Comparison of ENCODE assay signal across 8 mouse cellular contexts in genomic region chr2:118762784-118763148, GRCm38 (mm10). TPM values are rescaled to one million over a fixed set of nuclear protein-coding genes. Genes with fewer than 3 reads are reported as not detected.
DNase-seq lines count a peak whose midpoint lies in the region; ATAC-seq and TF ChIP-seq lines count a peak whose summit lies in the region.

No protein-coding gene starts in this region.

- no peak for DNase-seq in lung, adult 2 months
- DNase-seq in lung, adult 18-20 months = no peak
- DNase-seq in left cerebral cortex, postnatal 10 days (ENCODE audit: extremely low spot score in 1 of 2, low spot score in 2 of 2) = no peak
- DNase-seq in urinary bladder, postnatal 10 days (ENCODE audit: low spot score) = no peak
- no peak for DNase-seq in spleen, postnatal 36 days (ENCODE audit: low spot score in 2 of 2)

- no peak for TF ChIP-seq POLR2A in lung, adult 2 months (IDR thresholded peaks at IDR 0.05; ENCODE audit: borderline replicate concordance, extremely low read depth, low read depth, low read length)
- TF ChIP-seq POLR2A in embryonic fibroblast, embryonic 13.5 days (IDR thresholded peaks at IDR 0.05; ENCODE audit: low read depth, low read length) = peak; percentile 32
- TF ChIP-seq POLR2A in small intestine, adult 2 months (IDR thresholded peaks at IDR 0.05; ENCODE audit: low read depth, low read length) = no peak

- peak overlapping the region; percentile 99 for H3K27ac ChIP-seq in embryonic fibroblast, embryonic 13.5 days (ENCODE audit: insufficient read depth, low read length)
- peak overlapping the region; percentile 80 for H3K27ac ChIP-seq in limb, embryonic 13.5 days
- peak overlapping the region; percentile 64 for H3K27ac ChIP-seq in small intestine, adult 2 months (ENCODE audit: insufficient read depth, low read depth, low read length)

- peak overlapping the region; percentile 53 for H3K4me2 ChIP-seq in limb, embryonic 13.5 days (replicated peaks)

- intact Hi-C loops in left cerebral cortex, postnatal 10 days (cut with DNase I) = loop anchor here (5.0 kb wide), 1 partner anchor 120 kb away; no protein-coding TSS in a partner anchor

- WGBS in lung, adult 2 months = 11% methylated on average over 10 of the region's 10 CpGs
- 20% methylated on average over 10 of the region's 10 CpGs for WGBS in limb, embryonic 13.5 days
- 11% methylated on average over 10 of the region's 10 CpGs for WGBS in small intestine, adult 2 months

- no peak for TF ChIP-seq CTCF in lung, adult 2 months (IDR thresholded peaks at IDR 0.05; ENCODE audit: insufficient read depth, low read length)
- TF ChIP-seq CTCF in embryonic fibroblast, embryonic 13.5 days (IDR thresholded peaks at IDR 0.05; ENCODE audit: borderline replicate concordance, insufficient read depth, low read length) = no peak
- TF ChIP-seq CTCF in small intestine, adult 2 months (IDR thresholded peaks at IDR 0.05; ENCODE audit: extremely low read depth, insufficient read length, insufficient replicate concordance, low read depth, low read length) = no peak

- no peak for ATAC-seq in limb, embryonic 13.5 days (ENCODE audit: low FRiP score, low read depth)

- H3K9me3 ChIP-seq in limb, embryonic 13.5 days = no peaks in the 10 kb centered on the region

- peak overlapping the region; percentile 54 for H3K9ac ChIP-seq in limb, embryonic 13.5 days

- peaks cover 45% of the 10 kb centered on the region for H3K27me3 ChIP-seq in limb, embryonic 13.5 days
- H3K27me3 ChIP-seq in small intestine, adult 2 months (ENCODE audit: control insufficient read depth, insufficient read depth, low read length) = no peaks in the 10 kb centered on the region

- no peaks in the 10 kb centered on the region for H3K36me3 ChIP-seq in limb, embryonic 13.5 days
- H3K36me3 ChIP-seq in small intestine, adult 2 months (ENCODE audit: control insufficient read depth, insufficient read depth, low read length) = no peaks in the 10 kb centered on the region

- H3K4me1 ChIP-seq in lung, adult 2 months (ENCODE audit: control insufficient read depth, insufficient read depth, low read length) = peaks cover 38% of the 10 kb centered on the region
- peaks cover 20% of the 10 kb centered on the region for H3K4me1 ChIP-seq in embryonic fibroblast, embryonic 13.5 days (ENCODE audit: control insufficient read depth, insufficient read depth, low read length)
- peaks cover 27% of the 10 kb centered on the region for H3K4me1 ChIP-seq in limb, embryonic 13.5 days
- H3K4me1 ChIP-seq in small intestine, adult 2 months (ENCODE audit: control insufficient read depth, insufficient read depth, insufficient read length, low read length) = peaks cover 69% of the 10 kb centered on the region

- H3K4me3 ChIP-seq in lung, adult 2 months (replicated peaks; ENCODE audit: extremely low read depth, low read depth, low read length) = peak overlapping the region; percentile 54
- H3K4me3 ChIP-seq in embryonic fibroblast, embryonic 13.5 days (ENCODE audit: insufficient read depth, low read length) = no peak overlapping the region
- peak overlapping the region; percentile 24 for H3K4me3 ChIP-seq in limb, embryonic 13.5 days
- peak overlapping the region; percentile 37 for H3K4me3 ChIP-seq in small intestine, adult 2 months (ENCODE audit: low read depth, low read length)

RNA-seq across cellular contexts. Expression of gene Ccdc9b, which starts 0.3 kb away (rescaled TPM):
- 20.8 and 27.6 TPM in 2 replicates for polyA plus RNA-seq in lung, adult 2 months (2012; rRNA removed)
- 17.9 and 27.9 TPM in 2 replicates for polyA plus RNA-seq in embryonic fibroblast, embryonic 13.5 days (2011; ENCODE audit: insufficient read length, low read depth, missing spikeins)
- 0.78 and 0.85 TPM in 2 replicates for polyA plus RNA-seq in limb, embryonic 13.5 days (2015; fragmentation: Nextera tagmentation; extraction: Ambion mirVana)
- polyA plus RNA-seq in small intestine, adult 2 months (2012; rRNA removed) = 2.4 and 3.3 TPM in 2 replicates
- total RNA-seq in left cerebral cortex, postnatal 10 days (2021) = 1 to 10 TPM; 2.3 to 2.4 TPM

RNA-seq across cellular contexts. Expression of gene Phgr1, which starts 9.8 kb away (rescaled TPM):
- 2.2 and 70.4 TPM in 2 replicates for polyA plus RNA-seq in lung, adult 2 months (2012; rRNA removed)
- polyA plus RNA-seq in embryonic fibroblast, embryonic 13.5 days (2011; ENCODE audit: insufficient read length, low read depth, missing spikeins) = not detected in 2 replicates
- polyA plus RNA-seq in limb, embryonic 13.5 days (2015; fragmentation: Nextera tagmentation; extraction: Ambion mirVana) = not detected in 2 replicates
- polyA plus RNA-seq in small intestine, adult 2 months (2012; rRNA removed) = 2,253 and 5,176 TPM in 2 replicates
- not detected for total RNA-seq in left cerebral cortex, postnatal 10 days (2021)

RNA-seq across cellular contexts. Expression of gene Disp2, which starts 16.8 kb away (rescaled TPM):
- 5.8 and 9.2 TPM in 2 replicates for polyA plus RNA-seq in lung, adult 2 months (2012; rRNA removed)
- 0.07 and 0.11 TPM in 2 replicates for polyA plus RNA-seq in embryonic fibroblast, embryonic 13.5 days (2011; ENCODE audit: insufficient read length, low read depth, missing spikeins)
- 0.13 and 0.22 TPM in 2 replicates for polyA plus RNA-seq in limb, embryonic 13.5 days (2015; fragmentation: Nextera tagmentation; extraction: Ambion mirVana)
- 1.7 and 3.5 TPM in 2 replicates for polyA plus RNA-seq in small intestine, adult 2 months (2012; rRNA removed)
- total RNA-seq in left cerebral cortex, postnatal 10 days (2021) = 100 to 1,000 TPM; 177 to 187 TPM

RNA-seq across cellular contexts. Expression of gene Inafm2, which starts 17.2 kb away (rescaled TPM):
- polyA plus RNA-seq in lung, adult 2 months (2012; rRNA removed) = 18.1 and 23.5 TPM in 2 replicates
- 17.3 and 19.0 TPM in 2 replicates for polyA plus RNA-seq in embryonic fibroblast, embryonic 13.5 days (2011; ENCODE audit: insufficient read length, low read depth, missing spikeins)
- polyA plus RNA-seq in limb, embryonic 13.5 days (2015; fragmentation: Nextera tagmentation; extraction: Ambion mirVana) = 19.4 and 21.1 TPM in 2 replicates
- 6.2 and 8.8 TPM in 2 replicates for polyA plus RNA-seq in small intestine, adult 2 months (2012; rRNA removed)
- total RNA-seq in left cerebral cortex, postnatal 10 days (2021) = 10 to 100 TPM; 26.1 to 28.5 TPM

RNA-seq across cellular contexts. Expression of gene Plcb2, which starts 34.5 kb away (rescaled TPM):
- polyA plus RNA-seq in lung, adult 2 months (2012; rRNA removed) = 11.8 and 15.2 TPM in 2 replicates
- 0.49 TPM in 1 of 2 replicates, not detected in the other for polyA plus RNA-seq in embryonic fibroblast, embryonic 13.5 days (2011; ENCODE audit: insufficient read length, low read depth, missing spikeins)
- 0.28 and 0.46 TPM in 2 replicates for polyA plus RNA-seq in limb, embryonic 13.5 days (2015; fragmentation: Nextera tagmentation; extraction: Ambion mirVana)
- polyA plus RNA-seq in small intestine, adult 2 months (2012; rRNA removed) = 2.9 and 6.2 TPM in 2 replicates
- total RNA-seq in left cerebral cortex, postnatal 10 days (2021) = 1 to 10 TPM; 2.2 to 3.3 TPM

Comparison
In these comparisons a context has a peak if more than half of its experiments do, and no peak if none do; other contexts are left out.
1. RNA of gene Phgr1, which starts 9.8 kb away (polyA plus RNA-seq): 2,253 to 5,176 TPM in small intestine, adult 2 months; 2.2 to 70.4 TPM in lung, adult 2 months, not detected in embryonic fibroblast, embryonic 13.5 days and not detected in limb, embryonic 13.5 days; every median in the first group is over 10 times any median in the second.
2. Peak in every context shown above with its lines, with median percentiles within 50 percentile points of each other: H3K27ac ChIP-seq.